Mouse (Mus musculus): ENCODE data around the gene Olfr111.

- TF ChIP-seq CTCF (conservative IDR thresholded peaks at IDR 0.05; ENCODE audit: low read length) (no peak), POU5F1 (IDR thresholded peaks at IDR 0.05; ENCODE audit: borderline replicate concordance, low read length) (no peak)
These were observed 15.8 kb upstream of the Olfr111 start, which contains the start of gene Olfr110 for GRCm38 (mm10) chr17:37491930-37492518.

Data from E14TG2a.4 (cell line).